Mouse (Mus musculus): ENCODE results near the gene Zdhhc14.

The Zdhhc14 gene

DNA sequence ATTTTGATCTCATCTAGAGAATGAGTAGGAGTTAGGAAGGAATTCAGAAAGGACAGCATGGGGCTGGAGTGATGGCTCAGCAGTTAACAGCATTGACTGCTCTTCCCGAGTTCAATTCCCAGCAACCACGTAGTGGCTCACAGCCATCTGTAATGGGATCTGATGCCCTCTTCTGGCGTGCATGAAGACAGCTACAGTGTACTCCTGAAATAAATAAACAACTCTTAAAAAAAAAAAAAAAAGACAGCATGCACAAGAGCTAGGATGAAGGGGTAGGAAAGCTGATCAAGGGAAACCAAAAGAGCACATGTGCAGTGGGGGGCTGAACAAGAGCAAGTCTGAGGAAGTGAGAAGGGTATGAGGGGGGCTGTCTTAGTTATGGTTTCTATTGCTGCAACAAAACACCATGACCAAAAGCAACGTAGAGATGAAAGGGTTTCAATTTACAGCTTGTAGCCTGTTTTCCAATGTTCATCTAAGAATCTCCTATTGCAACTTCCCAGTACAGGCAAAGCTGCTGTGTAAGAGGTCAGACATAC lies 237.3 kb downstream of the Zdhhc14 start:
- DNase-seq (ENCODE audit: low read depth, low spot score) = no peak

DNA sequence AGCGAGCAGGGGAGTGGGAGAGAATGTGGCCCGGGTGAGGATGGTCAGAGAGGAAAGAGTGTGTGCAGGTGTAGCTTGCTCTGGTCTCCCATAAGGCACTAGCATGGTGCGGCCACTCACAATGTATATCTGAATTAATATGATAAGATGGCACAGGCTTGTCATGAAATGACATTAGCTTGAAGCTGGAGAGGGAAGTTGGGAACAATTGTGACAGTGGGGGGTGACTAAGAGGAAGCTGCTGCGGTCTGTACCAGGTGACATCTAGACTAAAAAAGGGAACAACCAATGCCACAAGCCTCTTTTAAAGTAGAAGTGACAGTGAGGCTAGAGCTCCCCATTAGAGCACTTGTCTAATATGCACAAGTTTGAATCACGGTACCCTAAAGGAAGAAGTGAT lies 238.2 kb downstream of the Zdhhc14 start:
- DNase-seq (ENCODE audit: low read depth, low spot score) = no peak

DNA sequence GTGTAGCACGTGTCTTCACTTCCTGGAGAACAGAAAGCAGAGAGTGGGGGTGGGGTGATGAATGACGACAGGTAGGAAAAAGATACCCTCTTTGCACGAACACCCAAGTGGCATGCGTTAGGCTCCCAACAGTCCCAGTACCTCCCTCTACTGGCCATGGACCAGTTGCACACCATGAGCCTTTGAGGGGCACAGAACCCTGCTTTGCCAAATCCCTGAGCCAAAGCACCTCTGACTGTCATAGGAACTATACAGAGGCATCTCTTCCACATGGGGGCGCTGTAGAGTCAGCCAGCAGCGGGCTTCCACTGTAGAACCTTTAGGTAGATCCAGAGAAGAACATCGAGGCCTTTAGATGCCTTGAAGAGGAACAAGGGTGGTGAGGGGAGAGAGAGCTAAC lies 241.0 kb downstream of the Zdhhc14 start:
- no peak for DNase-seq (ENCODE audit: low read depth, low spot score)

DNA sequence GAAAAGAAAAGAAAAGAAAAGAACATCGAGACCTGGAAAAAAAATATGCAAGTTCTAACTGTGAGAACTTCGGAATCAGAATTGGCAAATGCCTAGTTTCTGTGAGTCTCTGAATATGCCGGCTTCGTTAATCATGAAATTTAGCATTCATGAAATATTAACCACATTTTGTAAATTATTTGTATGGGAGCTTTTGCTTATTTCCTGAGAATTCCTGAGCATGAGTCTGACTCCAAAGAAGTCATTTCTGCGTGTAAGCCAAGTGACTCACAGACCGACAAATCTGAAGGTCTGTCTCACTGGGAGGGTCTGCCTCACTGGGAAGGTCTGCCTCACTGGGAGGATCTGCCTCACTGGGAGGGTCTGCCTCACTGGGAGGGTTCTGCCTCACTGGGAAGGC lies 248.7 kb downstream of the Zdhhc14 start:
- DNase-seq (ENCODE audit: low read depth, low spot score) = no peak

DNA sequence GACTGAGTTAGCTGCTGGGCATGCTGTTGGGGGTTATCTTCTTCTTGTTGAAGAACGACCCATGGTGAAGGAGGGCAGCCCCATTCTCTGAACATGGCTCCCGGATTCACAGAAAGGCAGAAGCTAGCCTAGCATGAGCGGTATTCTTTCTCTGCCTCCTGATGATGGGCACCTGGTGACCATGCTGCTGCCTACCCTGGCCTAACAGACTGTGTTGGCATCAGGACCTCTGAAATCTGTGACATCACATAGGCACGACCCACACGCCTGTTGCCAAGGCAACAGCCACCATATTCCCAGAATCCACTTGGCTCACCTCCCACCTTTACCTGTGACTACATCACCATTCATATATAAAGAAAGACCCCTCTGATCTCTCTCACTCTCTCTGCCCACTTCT lies 251.7 kb downstream of the Zdhhc14 start:
- no peak for DNase-seq (ENCODE audit: low read depth, low spot score)

DNA sequence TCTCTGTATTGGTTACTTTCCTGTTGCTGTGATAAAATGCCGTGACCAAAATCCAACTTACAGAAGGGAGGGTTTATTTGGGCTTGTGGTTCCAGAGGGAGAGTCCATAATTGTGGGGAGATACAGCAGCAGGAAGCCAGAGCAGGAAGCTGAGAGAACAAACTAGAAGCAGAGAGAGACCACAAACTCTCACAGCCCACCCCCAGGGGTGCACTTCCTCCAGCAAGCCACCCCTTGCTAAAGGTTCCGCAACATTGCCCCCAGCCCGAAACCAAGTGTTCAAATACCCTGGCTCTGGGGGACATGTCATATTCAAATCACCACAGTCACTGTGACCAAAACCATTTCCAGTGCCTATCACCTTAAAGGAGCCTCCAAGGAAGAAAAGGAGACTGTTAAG lies 254.0 kb downstream of the Zdhhc14 start:
- no peak for DNase-seq (ENCODE audit: low read depth, low spot score)

DNA sequence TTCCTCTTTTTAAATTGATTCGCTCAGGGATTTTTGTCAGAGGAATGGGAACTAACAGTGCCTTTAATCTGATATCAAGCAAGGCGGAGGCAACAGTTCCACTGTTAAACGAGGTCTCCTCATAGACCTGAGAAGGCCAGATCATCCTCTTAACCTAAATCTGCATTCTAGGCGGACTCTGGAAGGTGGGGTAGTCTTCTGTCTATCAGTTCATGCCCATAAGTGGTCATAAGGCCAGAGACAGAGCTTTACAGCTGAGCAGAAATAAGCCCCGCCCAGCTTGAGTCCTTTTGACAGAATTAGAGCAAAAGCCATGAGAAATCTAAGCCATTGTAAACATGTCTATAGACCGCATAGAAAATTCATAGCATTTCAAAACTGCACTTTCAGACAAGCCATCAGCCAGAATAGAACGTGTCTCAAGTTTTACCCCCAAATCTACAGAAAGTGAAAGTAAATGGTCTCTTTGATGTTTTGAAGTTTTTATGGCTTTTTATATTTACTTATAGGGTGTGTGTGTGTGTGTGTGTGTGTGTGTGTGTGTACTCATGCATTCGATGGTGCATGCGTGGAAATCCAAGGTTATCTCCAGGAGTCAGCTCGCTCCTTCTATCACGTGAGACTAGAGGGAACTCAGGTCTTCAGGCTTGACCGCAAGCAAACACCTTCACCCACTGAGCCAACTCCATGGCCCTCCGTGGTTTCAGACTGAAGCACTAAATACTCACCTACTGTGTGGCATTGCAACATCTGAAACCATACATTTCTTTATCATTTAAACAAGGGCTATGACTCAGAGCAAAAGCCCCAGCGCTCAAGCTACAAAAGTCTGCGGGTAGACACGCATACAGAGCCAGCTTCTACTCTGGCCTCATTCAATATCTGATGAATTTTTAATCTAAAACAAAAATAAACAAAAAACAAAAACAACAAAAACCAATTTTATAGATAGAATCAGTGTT lies 255.5 kb downstream of the Zdhhc14 start:
- DNase-seq (ENCODE audit: low read depth, low spot score) = no peak

DNA sequence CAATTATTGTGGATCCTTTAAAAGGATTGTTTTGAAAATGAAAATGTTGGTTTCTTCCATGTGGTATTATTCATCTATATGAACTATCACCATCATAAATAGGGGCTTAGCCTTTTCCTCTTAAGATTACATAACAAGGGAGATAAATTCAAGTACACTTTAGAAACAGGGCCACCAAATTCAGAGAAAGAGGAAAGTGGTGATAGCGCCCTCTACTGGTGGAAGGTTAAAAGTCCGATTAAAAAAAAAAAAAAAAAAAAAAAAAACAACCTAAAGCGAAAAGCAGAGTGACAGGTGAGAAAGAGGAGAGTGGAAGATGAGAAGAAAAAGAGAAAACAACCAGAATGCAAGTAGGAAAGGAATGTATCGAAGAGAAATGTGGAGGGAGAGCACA lies 256.1 kb downstream of the Zdhhc14 start:
- peak; percentile 49 for DNase-seq (ENCODE audit: low read depth, low spot score)

DNA sequence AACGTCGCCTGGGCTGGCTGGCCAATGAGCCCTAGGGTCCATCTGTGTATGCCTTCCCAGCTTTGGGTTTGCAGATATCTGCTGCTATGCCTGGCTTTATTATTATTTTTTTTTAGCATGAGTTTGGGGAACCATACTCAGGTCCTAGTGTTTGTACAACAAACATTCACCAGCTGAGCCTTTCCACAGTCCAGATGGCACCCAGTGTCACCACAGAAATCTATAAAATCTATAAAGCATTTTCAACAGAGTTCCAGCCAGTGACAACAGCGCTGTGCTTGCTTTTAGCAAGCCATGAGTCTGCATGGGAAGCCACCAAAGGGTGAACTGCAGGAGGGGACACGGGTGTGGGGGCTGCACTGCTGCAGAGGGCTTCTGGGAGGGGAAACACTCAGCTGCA lies 257.9 kb downstream of the Zdhhc14 start:
- no peak for DNase-seq (ENCODE audit: low read depth, low spot score)

DNA sequence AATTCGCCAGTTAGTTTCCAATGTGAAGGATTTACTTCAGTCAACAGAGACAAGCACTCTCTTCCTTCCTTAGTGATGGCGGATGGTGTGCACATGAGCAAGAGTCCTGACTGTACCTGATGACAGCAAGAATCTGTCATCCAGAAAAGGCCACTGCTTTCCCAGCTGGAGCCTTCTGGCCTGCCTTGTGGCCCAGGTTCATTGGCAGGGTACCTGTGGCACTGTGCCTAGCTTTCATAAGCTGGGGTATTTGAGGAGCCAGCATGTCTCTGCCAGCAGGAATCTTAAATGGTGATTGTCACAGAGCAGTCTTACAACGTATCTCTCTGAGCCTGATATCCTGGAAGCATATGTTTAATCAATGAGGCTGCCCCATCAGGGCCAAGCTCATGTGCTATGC lies 258.7 kb downstream of the Zdhhc14 start:
- DNase-seq (ENCODE audit: low read depth, low spot score) = no peak

DNA sequence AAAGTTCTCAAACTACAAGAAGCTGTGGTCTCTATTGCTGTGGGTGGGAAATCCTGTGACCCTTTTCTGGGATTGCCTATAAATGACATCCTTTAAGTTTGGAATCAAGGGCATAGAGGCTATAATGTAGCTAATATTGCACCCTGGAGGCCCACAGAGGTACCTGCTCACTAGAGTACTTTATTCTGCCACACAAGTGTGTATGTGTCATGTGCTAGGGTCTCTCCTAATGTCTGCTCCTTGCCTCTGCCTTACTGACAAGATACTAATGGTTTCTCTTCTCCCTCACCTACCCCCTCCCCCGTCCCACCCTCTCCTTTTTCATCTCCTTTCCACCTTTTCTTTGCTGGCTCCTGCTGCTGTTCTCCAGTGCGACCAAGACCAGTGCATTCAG lies 260.0 kb downstream of the Zdhhc14 start:
- DNase-seq (ENCODE audit: low read depth, low spot score) = no peak

DNA sequence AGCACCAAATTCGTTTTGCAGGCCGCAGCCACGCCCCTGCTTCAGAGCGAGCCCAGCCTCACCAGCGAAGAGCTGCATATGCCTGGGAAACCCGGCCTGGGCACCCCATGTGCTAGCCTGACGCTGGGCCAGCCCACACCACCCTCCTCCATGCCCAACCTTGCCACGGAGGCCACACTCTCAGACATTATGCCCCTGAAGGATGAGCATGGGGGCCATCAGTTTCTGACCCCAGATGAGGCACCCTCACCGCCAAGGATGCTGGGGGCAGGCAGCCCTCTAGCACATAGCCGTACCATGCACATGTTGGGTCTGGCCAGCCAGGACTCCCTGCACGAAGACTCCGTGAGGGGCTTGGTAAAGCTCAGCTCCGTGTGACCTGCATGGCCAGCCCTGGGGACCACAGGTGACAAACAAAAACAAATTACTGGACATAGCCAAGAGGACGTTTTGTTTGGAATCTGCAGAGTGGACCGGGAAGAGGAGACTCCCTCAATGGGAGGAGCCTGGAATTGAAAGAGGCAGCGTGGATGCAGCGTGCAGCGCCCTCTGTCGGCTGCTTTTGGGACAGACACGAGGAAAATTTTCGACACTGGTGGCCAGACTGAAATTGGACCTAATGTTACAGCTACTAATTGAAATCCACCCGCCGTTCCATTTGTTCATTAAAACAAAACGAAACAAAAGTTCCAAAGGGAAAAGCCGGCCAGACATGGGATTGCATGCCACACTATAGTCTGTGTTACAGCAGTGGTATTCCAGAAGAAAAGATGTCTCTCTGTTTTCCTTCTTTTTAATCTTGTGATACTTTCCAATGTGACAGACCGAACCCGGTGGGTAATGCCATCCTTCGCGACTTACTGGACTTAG lies 260.6 kb downstream of the Zdhhc14 start:
- DNase-seq (ENCODE audit: low read depth, low spot score) = peak; percentile 65

DNA sequence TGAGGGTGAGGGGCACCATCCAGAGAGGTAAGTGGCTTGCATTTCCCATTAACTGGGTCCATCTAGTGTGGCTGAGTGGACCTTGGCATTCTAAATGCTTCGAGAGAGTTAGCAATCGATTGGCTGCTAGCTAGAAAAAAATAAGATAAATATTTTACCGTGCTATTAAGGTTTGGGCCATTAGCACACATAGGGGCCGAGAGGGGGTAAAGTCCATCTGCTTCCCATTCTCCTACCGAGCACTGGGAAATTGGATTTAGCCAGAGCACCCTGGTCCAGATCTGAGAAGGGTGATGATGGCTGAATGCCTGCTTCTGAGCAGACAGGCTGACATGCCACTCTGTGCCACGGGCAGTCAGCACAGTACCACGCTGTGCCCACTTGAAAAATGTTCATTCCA lies 263.1 kb downstream of the Zdhhc14 start:
- no peak for DNase-seq (ENCODE audit: low read depth, low spot score)

DNA sequence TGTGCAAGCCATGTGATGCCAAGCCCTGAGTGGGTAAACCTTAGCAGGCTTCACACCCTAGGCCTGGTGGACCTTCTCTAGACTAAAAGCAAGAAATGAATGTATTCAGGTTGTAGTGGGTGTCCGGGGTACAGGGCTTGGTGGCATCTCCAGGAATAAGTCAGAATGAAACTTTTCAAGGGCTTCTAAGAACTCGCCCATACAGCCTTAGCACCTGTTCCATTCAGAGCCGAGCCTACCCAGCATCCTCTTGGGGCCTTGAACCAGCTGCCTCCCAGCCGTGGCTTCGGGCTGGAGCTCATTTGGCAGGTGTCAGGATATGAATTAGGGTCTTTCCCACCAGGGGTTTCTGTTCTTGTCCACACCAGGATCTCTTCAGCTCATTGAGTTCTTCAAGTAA lies 263.7 kb downstream of the Zdhhc14 start:
- DNase-seq (ENCODE audit: low read depth, low spot score) = no peak

DNA sequence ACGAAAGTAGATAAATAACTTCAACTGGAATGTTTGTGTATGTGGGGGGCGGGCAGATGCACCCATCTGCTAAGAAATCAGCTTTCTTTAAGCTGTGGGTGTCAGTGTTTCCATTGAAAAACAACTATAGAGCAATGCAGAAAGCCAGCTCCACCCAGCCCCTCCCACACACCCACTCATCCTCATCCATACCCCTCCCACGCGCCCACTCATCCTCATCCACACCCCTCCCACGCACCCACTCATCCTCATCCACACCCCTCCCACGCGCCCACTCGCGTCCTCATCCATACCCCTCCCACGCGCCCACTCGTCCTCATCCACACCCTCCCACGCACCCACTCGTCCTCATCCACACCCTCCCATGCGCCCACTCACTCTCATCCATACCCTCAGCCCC lies 264.5 kb downstream of the Zdhhc14 start:
- DNase-seq (ENCODE audit: low read depth, low spot score) = no peak

DNA sequence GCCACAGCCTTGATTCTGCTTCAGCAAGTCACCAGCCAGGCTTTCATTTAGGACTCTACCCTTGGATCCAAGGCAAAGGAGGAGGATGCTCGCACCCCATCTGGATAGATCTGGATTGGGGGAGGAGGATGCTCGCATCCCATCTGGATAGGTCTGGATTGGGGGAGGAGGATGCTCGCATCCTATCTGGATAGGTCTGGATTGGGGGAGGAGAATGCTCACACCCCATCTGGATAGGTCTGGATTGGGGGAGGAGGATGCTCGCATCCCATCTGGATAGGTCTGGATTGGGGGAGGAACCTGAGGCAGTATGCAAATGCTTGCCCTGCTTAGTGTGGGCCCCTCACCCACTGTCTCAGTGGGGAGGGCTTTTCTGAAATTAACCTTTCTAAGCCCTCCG lies 271.4 kb downstream of the Zdhhc14 start:
- no peak for DNase-seq (ENCODE audit: low read depth, low spot score)

DNA sequence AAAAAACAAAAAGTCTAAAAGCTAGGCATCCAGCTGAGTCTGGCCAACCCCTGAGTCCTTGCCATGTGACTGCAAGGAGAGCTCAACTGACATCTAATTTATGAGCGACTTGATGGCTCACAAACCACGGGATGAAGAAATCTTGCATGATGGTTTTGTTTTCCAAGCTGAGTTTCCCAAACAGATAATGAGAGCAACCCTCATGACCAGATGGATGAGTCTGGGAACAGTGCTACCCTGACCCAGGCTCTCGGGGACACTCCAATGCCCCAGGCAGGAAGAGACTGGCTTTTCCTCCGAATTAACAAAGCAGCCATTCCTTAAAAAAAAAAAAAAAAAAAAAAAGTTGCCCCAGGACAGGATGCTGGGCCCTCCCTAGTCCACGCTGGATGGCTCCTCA lies 271.9 kb downstream of the Zdhhc14 start:
- DNase-seq (ENCODE audit: low read depth, low spot score) = no peak

DNA sequence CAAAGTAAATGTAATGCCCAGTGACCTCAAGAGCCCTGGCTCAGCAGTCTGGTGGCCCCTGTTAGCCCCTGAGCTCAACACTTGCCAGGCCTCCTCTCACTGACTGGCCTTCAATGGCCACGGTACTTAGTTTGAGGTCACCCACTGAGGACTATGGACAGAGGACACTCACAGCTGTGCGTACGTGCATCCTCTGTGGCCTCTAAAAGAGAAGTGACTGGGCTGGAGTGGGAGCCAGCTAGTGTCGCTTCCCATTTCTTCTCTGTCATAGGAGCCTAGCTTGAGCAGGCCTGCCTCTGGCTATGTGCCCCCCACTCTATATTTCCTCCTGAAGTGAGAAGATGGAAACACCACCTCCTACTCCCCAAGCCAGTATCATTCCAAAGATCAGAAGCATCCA lies 273.4 kb downstream of the Zdhhc14 start:
- no peak for DNase-seq (ENCODE audit: low read depth, low spot score)

DNA sequence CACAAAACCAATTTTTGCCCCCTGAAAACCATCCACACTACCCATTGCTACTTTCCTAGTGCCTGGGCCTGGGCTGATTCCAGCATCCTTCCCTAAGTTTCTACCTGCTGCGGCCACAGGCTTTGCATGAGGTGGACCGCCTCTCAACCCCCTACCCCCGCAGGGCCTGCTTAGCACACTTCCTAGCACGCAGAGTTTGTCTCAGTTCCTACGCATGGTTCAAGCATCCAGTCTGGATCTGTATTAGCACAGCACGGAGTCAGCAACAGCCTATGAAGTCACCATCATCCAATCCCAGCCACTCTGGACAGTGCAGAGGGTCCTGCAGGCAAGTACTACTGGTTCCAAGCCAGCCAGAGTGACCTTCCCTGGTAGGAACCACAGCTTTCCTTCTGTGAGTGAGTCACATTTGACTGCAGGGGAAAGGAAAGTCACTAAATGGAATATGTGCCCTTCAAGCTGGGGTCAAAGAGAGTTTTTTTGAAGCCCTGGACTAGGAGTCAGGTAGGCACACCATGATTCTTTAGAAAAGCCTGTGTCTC lies 275.9 kb downstream of the Zdhhc14 start:
- DNase-seq (ENCODE audit: low read depth, low spot score) = no peak

DNA sequence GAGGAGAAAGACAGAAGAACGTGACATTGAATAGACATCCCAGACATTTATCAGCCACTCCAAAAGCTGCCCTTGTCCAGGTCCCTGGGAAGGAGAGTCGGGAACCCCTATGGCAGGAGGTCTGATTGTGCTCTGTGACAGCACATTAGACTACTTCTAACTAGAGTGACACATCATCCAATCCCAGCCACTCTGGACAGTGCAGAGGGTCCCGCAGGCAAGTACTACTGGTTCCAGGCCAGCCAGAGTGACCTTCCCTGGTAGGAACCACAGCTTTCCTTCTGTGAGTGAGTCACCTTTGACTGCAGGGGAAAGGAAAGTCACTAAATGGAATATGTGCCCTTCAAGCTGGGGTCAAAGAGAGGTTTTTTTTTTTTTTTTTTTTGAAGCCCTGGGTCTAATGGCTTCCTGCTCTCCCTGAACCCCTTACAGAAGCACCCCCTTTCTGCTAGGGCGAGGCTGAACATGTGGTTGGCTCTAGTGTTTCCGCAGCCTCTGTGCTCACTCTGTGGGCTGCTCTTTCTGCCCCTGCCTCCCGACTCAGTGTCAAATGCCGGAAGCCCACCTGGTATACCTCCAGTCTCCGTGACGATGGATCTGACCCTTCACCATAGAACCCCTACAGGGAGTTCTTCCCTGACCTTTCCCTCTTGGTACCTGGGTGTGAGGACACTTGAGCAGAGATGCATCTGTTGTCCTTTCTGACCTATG lies 276.6 kb downstream of the Zdhhc14 start:
- DNase-seq (ENCODE audit: low read depth, low spot score) = no peak

DNA sequence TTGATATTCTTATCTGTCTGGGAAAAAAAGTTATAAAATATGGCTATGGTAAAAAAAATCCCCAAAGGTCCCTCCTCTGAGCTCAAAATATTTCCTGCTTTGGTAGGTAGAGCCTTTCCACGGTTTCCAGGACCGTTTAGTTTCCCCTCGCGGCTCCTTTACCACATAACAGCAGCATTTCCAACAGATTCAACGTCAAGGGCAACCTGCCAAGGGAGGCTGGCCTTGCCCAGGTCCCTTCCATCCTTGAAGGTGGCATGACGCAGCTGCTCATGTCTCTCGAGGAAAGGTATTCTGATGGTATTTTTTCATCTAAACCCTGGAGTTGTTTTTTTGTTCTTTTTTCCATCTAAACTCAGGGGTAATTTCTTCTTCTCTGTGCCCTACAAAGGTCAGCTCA lies 277.4 kb downstream of the Zdhhc14 start:
- DNase-seq (ENCODE audit: low read depth, low spot score) = no peak
